Mouse (Mus musculus) embryonic facial prominence, embryonic 10.5 days (tissue): Measurements from ENCODE around the gene Pappa2. TPM values are rescaled to one million over a fixed set of nuclear protein-coding genes. Genes with fewer than 3 reads are reported as not detected.

Experiments
- DNase-seq: peaks from one replicate; pipeline ENCODE4 v3.0.0-alpha.2; 2017; ENCODE audit warnings: low spot score
- H3K27ac ChIP-seq: fragments of 300-500 bp; sonication (generic); replicated peaks from 2 replicates; pipeline ENCODE4 v1.5.1; 2016; ENCODE audit warnings: mild to moderate bottlenecking
- H3K27me3 ChIP-seq: fragments of 300-500 bp; sonication (generic); replicated peaks from 2 replicates; pipeline ENCODE4 v1.6.1; 2016; ENCODE audit warnings: low read depth, mild to moderate bottlenecking; ENCODE audit not compliant: poor library complexity, severe bottlenecking
- H3K36me3 ChIP-seq: fragments of 300-500 bp; sonication (generic); replicated peaks from 2 replicates; pipeline ENCODE4 v1.6.1; 2016; ENCODE audit warnings: mild to moderate bottlenecking, moderate library complexity
- H3K4me1 ChIP-seq: fragments of 300-500 bp; sonication (generic); 2 replicates; pipeline ENCODE4 v1.6.1; 2016
- H3K4me3 ChIP-seq: fragments of 300-500 bp; sonication (generic); 2 replicates; pipeline ENCODE4 v1.5.1; 2016; ENCODE audit warnings: mild to moderate bottlenecking, moderate library complexity
- H3K9me3 ChIP-seq: fragments of 300-500 bp; sonication (generic); 2 replicates; pipeline ENCODE4 v1.6.1; 2016; ENCODE audit warnings: mild to moderate bottlenecking
- WGBS: fragments of 180-500 bp; shearing (Covaris S2); methylation state at CpG from one replicate; pipeline ENCODE4 v1.1.7; 2016; 5-methylcytosine and 5-hydroxymethylcytosine counted together
- polyA plus RNA-seq: library from polyadenylated mRNA; unstranded; fragments of >200 nt; fragmentation: Nextera tagmentation; extraction: Ambion mirVana; gene quantifications from 2 replicates; pipeline ENCODE4 v1.2.1, GENCODE M21; 2016

Gene Pappa2
- polyA plus RNA-seq, 1 experiment from 2014 or later, result 1.5 TPM

DNA sequence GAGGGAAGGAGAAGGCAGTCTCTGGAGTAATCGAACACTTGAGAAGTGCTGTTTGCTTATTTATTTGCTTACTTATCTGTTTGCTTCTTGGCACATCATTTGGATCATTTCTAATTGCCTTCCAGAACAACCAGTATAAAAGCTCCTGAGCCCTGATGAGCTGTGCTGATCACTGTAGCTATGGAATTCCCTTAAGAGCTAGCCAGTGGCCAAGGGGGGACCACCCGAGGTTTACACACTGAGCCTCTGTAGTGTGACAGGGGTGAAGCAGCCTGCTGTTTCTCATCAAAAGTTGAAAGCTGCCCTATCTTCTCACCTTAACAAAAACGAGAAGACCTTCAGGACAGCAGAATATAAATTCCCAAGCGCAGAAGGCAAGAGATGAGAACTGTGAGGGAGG is 35.4 kb downstream of the Pappa2 start:
- H3K4me1 ChIP-seq, result peaks cover 10% of the 10 kb centered on the region
- WGBS, result 68% methylated on average over 4 of the region's 4 CpGs
- H3K4me3 ChIP-seq, result no peak overlapping the region
- no peaks in the 10 kb centered on the region for H3K9me3 ChIP-seq
- no peaks in the 10 kb centered on the region for H3K36me3 ChIP-seq
- H3K27me3 ChIP-seq, result no peaks in the 10 kb centered on the region
- DNase-seq, result no peak
- no peak overlapping the region for H3K27ac ChIP-seq

DNA sequence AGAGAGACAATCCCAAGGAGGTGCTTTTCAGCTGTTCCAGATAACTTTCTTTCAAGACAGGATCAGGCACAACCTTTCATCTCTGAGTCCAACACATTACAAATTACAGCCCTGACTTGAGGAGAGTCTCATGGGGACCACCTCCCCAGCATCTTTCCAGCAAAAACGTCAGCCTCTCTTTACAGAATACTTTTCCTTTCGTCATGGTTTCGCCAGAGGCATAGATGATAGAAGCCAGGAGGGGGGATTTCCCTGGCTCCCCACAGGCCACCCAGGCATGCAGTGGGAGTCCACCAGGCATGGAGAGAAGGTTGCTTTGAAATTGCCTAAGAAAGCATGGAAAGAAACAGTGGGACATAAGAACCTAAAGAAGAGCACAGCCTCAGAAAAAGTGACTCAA is 37.4 kb downstream of the Pappa2 start:
- no peaks in the 10 kb centered on the region for H3K27me3 ChIP-seq
- H3K9me3 ChIP-seq, result no peaks in the 10 kb centered on the region
- no peaks in the 10 kb centered on the region for H3K36me3 ChIP-seq
- peaks cover 5% of the 10 kb centered on the region; the same call in 1 of the 2 replicates for H3K4me1 ChIP-seq
- DNase-seq, result no peak
- H3K4me3 ChIP-seq, result no peak overlapping the region
- WGBS, result 41% methylated on average over 3 of the region's 3 CpGs
- H3K27ac ChIP-seq, result no peak overlapping the region

DNA sequence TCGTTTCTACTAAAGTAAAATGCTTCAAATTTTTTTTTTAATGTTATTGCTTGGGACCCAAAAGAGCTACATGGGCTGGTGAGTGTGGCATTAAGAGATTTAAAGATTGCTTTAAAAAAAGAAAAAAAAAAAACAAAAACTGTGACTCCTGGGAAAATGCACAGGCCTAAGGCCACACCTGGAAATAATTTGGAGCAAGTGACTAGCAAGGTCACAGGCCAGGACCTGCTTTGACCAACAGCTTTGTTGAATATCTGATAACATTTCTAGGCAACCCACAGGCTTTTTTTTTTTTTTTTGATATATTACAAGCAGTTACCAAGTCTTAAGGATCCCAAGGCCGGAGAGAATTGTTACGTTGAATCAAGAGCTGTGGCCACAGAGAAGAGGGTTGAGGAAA is 39.3 kb downstream of the Pappa2 start:
- DNase-seq, result no peak
- Histone ChIP-seq H3K27ac (no peak overlapping the region), H3K9me3 (no peaks in the 10 kb centered on the region), H3K4me3 (no peak overlapping the region), H3K36me3 (no peaks in the 10 kb centered on the region), H3K4me1 (peaks cover 5% of the 10 kb centered on the region; the same call in 1 of the 2 replicates), H3K27me3 (no peaks in the 10 kb centered on the region)
- whole genome bisulfite sequencing, result 42% methylated on average over 3 of the region's 3 CpGs

DNA sequence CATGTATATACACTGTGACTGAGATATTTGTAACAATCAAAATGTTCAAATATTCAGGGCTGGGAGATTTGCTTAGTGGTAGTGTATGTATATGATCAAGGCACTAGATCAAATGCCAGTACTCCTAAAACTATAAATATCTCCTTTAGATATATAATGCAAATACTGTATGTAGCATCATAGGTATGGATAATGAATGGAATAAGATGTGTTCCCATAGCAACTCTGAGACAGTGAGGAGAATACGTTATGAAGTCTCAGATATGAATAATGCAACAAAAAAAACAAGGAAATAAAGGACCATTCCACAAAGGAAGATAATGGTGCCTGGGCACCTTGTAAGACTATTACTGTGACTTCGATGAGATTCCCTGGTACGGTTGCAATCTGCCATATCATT is 45.8 kb downstream of the Pappa2 start:
- no peak overlapping the region for H3K27ac ChIP-seq
- no peak overlapping the region for H3K4me3 ChIP-seq
- 90% methylated on average over 3 of the region's 3 CpGs for WGBS

DNA sequence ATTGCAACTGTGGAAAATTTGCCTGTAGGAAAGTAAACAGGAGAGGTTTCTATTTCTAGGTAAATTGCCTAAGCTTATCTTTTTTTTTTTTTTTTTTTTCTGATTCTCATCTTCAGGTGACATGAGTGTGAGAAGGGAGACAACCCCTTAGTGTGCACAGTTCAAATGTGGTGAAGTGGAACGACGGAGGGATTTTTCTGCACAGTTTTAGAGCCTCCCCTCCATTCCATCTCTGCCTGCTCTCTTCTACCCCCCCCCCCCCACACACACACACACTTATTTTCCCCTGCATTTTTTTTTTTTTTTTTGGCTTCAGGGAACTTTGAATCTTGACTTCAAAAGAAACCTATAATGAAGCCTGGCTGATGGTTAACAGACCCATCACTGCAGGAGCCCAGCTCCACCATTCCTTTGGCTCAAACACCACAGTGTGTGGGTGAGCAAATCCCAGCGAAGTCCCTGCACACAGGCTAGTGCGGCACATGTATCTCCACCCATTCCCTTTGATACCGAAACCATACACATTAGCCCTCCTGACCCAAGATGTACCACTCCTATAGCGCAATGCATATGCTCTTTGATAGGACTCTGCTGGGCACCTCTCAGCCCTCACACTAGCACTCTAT is 49.0 kb downstream of the Pappa2 start:
- Histone ChIP-seq H3K27ac (no peak overlapping the region), H3K4me1 (no peaks in the 10 kb centered on the region), H3K4me3 (no peak overlapping the region), H3K27me3 (no peaks in the 10 kb centered on the region), H3K36me3 (no peaks in the 10 kb centered on the region), H3K9me3 (no peaks in the 10 kb centered on the region)
- 81% methylated on average over 6 of the region's 6 CpGs for WGBS
- no peak for DNase-seq

More for the DNA sequence above, 45.8 kb downstream of the Pappa2 start:
- no peaks in the 10 kb centered on the region for H3K27me3 ChIP-seq
- no peaks in the 10 kb centered on the region for H3K9me3 ChIP-seq
- H3K4me1 ChIP-seq, result no peaks in the 10 kb centered on the region
- no peak for DNase-seq
- no peaks in the 10 kb centered on the region for H3K36me3 ChIP-seq

DNA sequence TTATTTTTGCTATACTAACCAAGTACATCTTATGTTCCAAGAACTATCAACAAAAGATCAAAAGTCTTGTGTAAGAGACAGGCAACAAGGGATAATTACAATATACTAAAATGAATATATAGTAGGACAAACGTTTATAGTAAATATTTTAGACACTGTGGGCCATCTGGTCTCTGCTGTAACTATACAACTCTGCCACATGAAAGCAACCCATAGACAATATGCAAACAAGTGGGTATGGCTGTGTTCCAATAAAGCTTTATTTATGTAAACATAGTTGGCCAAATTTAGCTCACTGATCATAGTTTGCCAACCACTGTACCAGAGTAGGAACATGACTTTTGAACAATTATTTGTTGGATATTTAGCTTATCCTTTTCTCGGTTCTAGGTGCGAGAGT is 50.9 kb downstream of the Pappa2 start:
- DNase-seq, result no peak
- no peak overlapping the region for H3K27ac ChIP-seq
- no peaks in the 10 kb centered on the region for H3K9me3 ChIP-seq
- H3K4me1 ChIP-seq, result no peaks in the 10 kb centered on the region
- H3K36me3 ChIP-seq, result no peaks in the 10 kb centered on the region
- WGBS, result 75% methylated on average over 3 of the region's 3 CpGs
- no peaks in the 10 kb centered on the region for H3K27me3 ChIP-seq
- H3K4me3 ChIP-seq, result no peak overlapping the region

DNA sequence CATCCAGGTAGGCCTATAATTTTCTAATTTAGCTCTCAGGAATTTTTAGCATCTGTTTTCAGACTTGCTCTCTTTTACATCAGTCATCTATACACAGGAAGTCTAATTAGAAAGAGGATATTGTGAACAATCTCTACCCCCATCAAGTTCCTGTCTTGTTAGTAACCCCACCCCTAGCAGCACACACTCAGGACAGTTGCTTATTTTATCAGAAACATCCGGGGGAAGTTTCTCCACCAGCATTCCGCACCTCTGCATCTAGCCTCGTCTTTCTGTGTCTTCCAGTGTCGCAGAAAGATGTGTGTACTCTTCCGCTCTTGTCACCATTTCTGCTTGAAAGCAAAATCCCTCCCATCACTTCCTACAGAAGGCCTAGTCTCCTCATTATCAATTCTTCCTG is 59.8 kb downstream of the Pappa2 start:
- 57% methylated on average over 5 of the region's 5 CpGs for WGBS

DNA sequence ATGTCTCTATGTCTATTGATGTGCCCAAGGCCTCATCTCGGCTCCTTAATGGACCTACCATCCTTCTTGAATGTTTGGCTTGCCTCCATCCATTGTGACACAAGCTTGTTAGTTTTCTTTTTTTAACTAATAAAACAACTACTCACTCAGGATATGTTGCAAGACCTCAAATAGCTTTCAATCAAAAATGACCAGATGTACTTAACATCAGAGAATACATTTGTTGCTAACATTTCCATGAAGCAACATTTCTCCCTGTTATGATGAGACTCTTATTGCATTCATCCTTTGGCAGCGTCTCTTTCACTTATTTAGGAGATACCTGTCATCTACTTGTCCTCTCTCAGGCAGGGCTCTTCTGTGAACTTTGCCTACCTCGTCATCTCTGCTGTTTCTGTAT is 61.4 kb downstream of the Pappa2 start:
- DNase-seq, result no peak
- WGBS, result 85% methylated on average over 3 of the region's 3 CpGs

More for the DNA sequence above, 59.8 kb downstream of the Pappa2 start:
- no peaks in the 10 kb centered on the region for H3K27me3 ChIP-seq
- peaks cover 5% of the 10 kb centered on the region; the same call in 1 of the 2 replicates for H3K4me1 ChIP-seq
- no peak for DNase-seq
- no peak overlapping the region for H3K4me3 ChIP-seq
- no peak overlapping the region for H3K27ac ChIP-seq
- no peaks in the 10 kb centered on the region for H3K36me3 ChIP-seq
- no peaks in the 10 kb centered on the region for H3K9me3 ChIP-seq

DNA sequence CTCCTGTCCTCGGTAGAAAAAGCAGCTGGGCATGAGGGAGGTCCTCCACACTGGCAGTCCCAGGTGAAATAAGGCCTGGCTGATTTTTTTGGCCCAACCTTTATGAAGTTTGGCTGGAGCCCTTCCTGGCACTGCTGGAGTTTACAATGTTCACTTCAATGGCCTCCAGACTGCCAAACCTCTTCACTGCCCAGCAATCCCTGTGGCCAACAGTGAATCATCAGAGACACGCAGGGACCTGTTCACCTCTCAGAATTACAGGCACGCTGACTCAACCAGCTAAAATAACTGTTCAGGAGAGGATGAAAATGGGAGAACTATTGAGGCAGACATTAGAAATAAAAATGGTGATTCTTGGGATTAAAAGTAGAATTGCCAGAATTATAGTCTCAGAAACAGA is 63.2 kb downstream of the Pappa2 start:
- WGBS, result 82% methylated on average over 3 of the region's 3 CpGs
- H3K27me3 ChIP-seq, result no peaks in the 10 kb centered on the region

More for the DNA sequence above, 61.4 kb downstream of the Pappa2 start:
- H3K27ac ChIP-seq, result no peak overlapping the region
- H3K9me3 ChIP-seq, result no peaks in the 10 kb centered on the region
- H3K27me3 ChIP-seq, result no peaks in the 10 kb centered on the region
- no peaks in the 10 kb centered on the region for H3K36me3 ChIP-seq
- peaks cover 5% of the 10 kb centered on the region; the same call in 1 of the 2 replicates for H3K4me1 ChIP-seq
- no peak overlapping the region for H3K4me3 ChIP-seq

DNA sequence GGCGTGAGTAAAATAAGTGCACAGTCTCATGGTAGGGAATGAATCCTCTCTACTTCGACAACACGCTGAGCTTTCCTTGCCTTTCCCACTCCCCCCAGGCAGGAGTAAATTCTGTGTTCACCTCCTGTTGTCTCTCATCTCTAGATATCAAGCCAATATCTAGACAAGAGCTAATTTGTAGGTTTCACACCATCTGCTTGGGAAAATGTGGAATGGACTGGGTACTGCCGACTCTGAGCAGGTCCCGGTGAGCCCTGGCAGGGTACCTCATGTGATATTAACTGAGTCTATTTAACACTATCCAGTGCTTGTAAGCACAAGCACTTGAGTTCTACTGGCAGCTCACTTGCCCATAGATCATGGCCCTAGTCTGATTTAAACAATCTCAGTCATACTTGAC is 64.7 kb downstream of the Pappa2 start:
- Histone ChIP-seq H3K27me3 (no peaks in the 10 kb centered on the region), H3K9me3 (no peaks in the 10 kb centered on the region), H3K36me3 (no peaks in the 10 kb centered on the region), H3K4me1 (peaks cover 4% of the 10 kb centered on the region; the same call in 1 of the 2 replicates), H3K4me3 (no peak overlapping the region), H3K27ac (no peak overlapping the region)
- DNase-seq, result no peak
- WGBS, result 94% methylated on average over 5 of the region's 5 CpGs

More for the DNA sequence above, 63.2 kb downstream of the Pappa2 start:
- peaks cover 5% of the 10 kb centered on the region; the same call in 1 of the 2 replicates for H3K4me1 ChIP-seq
- DNase-seq, result no peak
- no peak overlapping the region for H3K27ac ChIP-seq
- no peaks in the 10 kb centered on the region for H3K9me3 ChIP-seq
- H3K36me3 ChIP-seq, result no peaks in the 10 kb centered on the region
- H3K4me3 ChIP-seq, result no peak overlapping the region

DNA sequence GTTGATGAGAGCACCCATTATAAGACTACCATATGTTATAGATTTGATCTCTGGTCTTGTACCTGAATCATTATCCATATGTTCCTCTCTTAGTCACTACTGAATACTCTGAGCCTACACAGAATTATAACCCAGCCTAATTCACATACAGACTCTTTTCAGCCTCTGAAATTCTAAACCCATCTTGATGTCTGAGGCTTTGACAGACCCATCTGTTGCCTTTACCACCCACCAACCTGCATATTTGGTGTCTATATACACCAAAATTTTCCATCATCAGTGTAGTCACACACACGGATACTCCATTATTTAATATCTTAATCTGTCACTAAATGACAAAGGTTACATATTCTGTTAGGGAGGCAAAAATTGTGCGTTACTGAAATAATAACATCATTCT is 69.6 kb downstream of the Pappa2 start:
- DNase-seq, result no peak
- Histone ChIP-seq H3K4me1 (no peaks in the 10 kb centered on the region), H3K27me3 (no peaks in the 10 kb centered on the region), H3K4me3 (no peak overlapping the region), H3K36me3 (no peaks in the 10 kb centered on the region), H3K9me3 (no peaks in the 10 kb centered on the region), H3K27ac (no peak overlapping the region)
- WGBS, result 90% methylated on average over 2 of the region's 2 CpGs

DNA sequence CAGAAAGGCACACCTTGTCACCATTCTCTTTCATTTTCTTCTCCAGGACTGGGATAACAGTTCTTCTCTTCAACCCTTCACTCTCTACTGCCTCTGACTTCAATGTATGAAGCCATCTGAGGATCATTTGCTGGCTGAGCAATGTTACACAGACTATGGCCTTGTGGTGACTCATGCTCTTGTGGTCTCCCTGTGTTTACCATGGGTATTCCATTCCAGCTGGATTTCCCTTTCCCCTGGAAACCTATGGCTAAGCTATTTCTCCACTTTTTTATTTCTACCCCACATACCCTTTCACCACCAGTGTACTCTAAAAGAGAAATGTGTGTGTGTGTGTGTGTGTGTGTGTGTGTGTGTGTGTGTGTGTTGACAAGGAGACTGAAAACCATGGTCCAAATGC is 83.0 kb downstream of the Pappa2 start:
- Histone ChIP-seq H3K27ac (no peak overlapping the region), H3K4me3 (no peak overlapping the region), H3K9me3 (no peaks in the 10 kb centered on the region), H3K36me3 (no peaks in the 10 kb centered on the region), H3K4me1 (no peaks in the 10 kb centered on the region), H3K27me3 (no peaks in the 10 kb centered on the region)
- no peak for DNase-seq

DNA sequence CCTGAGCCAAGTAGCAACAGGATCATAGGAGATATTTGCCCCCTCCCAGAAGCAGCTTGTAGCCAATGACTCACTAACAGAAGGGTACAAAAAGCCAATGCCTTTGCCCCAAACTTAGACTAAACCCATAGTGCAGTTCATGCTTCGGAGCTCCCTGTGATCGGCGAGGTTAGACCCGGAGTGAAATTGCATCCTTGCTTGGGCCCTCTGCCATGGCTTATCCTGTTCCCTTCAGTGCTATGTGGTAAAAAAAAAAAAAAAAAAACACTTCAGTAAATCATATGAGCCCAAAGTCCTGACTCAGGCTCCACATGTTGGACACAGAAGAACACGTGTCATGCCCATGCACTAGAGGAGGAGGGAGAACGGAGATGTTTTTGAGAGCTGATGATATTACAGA is 85.8 kb downstream of the Pappa2 start:
- no peak for DNase-seq
- H3K4me3 ChIP-seq, result no peak overlapping the region
- 94% methylated on average over 6 of the region's 6 CpGs for WGBS
- no peaks in the 10 kb centered on the region for H3K9me3 ChIP-seq
- H3K27ac ChIP-seq, result no peak overlapping the region
- no peaks in the 10 kb centered on the region for H3K4me1 ChIP-seq
- no peaks in the 10 kb centered on the region for H3K36me3 ChIP-seq
- no peaks in the 10 kb centered on the region for H3K27me3 ChIP-seq
